Mouse (Mus musculus): ENCODE data around the gene Rdh7.

- TF ChIP-seq CTCF (IDR thresholded peaks at IDR 0.05; ENCODE audit: borderline replicate concordance, insufficient read depth, low read depth, low read length) = no peak
- no peak for TF ChIP-seq POLR2A (IDR thresholded peaks at IDR 0.05; ENCODE audit: borderline replicate concordance, insufficient read depth, low read length)
Measured at GRCm38 (mm10) chr10:127898218-127898617, 9.6 kb upstream of the Rdh7 start, which contains the start of gene Sdr9c7.

Measured in cerebellum, adult 2 months (tissue).